Mouse (Mus musculus) thymus, postnatal 36 days (tissue): ENCODE data around the gene Igsf8.

Experiments used
- DNase-seq, 2 experiments: peaks; one replicate each; pipeline ENCODE4 v3.0.0; 2022; ENCODE audit warnings: mixed read lengths in 2 of 2

The Igsf8 gene

DNA sequence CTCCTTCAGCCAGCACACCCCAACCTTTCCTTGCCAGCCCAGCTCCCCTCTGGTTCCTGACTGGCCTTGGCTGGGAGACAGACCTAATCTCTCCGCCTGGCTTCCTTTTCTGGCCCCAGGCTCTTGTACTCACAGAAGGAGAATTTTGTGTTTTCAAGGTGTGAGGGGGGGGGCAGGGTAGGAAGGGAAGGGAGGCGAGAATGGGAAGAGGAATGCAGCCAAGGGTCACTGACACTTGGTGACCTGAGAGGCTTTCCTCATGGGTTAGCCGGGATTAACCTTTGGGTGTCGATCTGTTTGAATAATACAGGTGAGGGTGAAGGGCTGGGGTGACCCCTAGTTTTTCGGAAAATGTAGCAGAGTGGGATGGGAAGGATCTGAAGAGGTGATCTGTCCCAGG, 12.7 kb downstream of the Igsf8 start:
- no peak for DNase-seq

GRCm38 (mm10) chr1:172274547-172274946, 13.1 kb downstream of the Igsf8 start:
- DNase-seq: no peak

GRCm38 (mm10) chr1:172277172-172277571, 15.7 kb downstream of the Igsf8 start:
- DNase-seq: peak in 1 of 2 experiments; percentile 17

GRCm38 (mm10) chr1:172278328-172278727, 16.9 kb downstream of the Igsf8 start:
- DNase-seq: no peak

DNA sequence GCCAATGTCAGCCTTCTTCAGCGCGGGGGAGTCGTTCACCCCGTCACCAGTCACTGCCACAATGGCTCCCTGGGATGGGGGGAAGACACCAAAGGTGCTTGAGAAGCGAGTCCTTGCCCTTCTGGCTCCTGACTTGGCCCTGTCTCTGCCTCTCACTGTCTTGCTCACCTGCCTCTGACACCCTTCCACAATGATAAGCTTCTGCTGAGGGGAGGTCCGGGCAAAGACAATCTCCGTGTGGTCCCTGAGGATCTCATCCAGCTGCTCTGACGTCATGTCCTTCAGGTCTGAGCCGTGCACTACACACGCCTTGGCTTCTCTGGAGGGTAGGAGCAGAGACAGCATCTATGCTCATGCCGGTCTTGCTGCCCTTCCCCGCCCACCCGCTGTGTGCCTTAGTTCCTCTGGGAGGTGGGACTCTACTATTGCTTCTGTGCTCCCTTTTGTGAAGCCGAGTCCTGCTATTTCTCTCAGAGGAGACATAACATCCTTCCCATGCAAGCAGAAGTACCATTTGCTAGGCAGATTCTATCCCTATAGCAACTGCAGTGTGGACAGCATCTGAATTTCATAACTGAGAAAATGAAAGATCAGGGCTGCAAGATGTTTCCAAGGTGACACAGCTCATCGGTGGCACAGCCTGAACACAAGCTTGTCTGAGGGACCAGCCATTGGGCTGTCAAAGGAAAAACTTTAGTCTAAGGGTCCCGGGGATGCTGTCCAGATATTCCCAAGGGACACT, 18.5 kb downstream of the Igsf8 start:
- no peak for DNase-seq

GRCm38 (mm10) chr1:172281522-172282254, 20.2 kb downstream of the Igsf8 start:
- DNase-seq: no peak

DNA sequence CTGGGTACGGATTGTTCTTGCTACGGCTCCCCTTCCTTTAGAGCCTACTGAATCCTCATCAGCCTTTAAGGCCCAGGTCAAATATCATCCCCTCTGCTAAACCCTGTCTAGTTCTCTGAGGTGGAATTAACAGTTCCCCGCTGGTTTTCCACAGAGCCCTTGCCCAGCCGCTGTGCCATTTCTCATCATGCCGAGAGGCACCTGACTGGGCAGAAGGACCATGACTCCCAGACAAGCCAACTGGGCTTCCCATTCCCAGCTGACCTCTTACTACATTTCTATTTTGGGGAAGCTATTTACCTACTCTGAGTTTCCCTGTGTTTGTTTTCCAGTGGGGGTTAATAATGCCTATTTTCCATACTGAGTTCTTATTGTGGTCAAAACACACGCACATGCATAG, 21.6 kb downstream of the Igsf8 start:
- no peak for DNase-seq

- no peak for DNase-seq
Observed at GRCm38 (mm10) chr1:172284221-172284620, 22.8 kb downstream of the Igsf8 start.

DNA sequence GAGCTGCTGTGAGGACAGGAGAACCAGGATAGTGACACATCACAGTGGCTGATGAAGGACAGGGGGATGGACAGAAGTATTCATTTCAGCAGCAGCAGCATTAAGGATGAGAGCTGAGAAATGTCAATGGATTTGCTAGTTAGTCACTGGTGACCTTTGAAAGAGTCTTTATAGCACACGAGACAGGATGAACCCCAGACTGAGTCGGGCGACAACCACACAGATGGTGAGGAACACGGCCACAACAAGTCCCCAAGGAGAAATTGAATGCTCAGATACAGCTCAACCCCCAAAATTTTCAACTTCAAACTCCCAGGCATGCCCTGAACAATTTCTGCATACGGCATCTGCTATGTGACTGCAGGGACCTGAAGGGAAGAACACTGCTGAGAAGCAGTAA, 25.3 kb downstream of the Igsf8 start:
- no peak for DNase-seq

GRCm38 (mm10) chr1:172288900-172289616, 27.6 kb downstream of the Igsf8 start:
- no peak for DNase-seq

DNA sequence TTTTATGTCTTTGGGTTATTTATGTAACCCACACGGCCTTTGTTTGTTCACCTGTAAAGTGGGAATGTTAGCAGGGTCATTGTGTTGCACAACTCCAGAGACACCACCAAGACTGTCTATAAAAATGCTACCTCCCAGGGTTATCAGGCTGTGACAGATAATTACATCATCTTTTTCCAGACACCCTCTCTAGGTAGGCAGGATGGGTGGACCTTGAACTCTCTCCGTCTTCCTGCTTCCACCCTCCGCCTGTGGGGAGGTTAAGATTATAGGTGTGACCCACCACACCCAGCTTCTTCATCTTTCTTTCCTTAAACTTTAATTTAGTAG, 28.1 kb downstream of the Igsf8 start:
- DNase-seq: no peak

DNA sequence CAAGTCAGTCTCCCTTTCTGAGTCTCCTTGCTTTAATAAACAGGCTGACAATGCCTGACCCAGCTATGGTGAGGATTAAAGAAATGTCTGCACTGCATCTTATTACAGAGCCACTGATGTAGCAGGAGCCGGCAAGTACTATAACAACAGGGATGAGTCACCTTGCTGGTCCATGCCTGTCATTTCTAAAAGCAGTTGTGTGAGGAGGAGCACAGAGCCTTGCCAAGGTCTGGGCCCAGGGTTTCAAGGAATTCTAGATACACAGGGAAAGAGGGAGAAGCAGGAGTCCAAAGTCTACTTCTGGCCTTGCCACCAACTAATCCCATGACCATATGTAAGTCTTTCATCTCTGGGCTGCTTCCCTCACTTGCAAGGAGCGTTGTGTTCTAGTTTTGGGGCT, 31.4 kb downstream of the Igsf8 start:
- DNase-seq: no peak

GRCm38 (mm10) chr1:172293449-172293848, 32.0 kb downstream of the Igsf8 start:
- no peak for DNase-seq

GRCm38 (mm10) chr1:172295751-172296197, 34.3 kb downstream of the Igsf8 start:
- no peak for DNase-seq

- DNase-seq: no peak
Observed at GRCm38 (mm10) chr1:172296816-172297510, 35.5 kb downstream of the Igsf8 start.

GRCm38 (mm10) chr1:172297611-172298537, 36.4 kb downstream of the Igsf8 start, which contains the start of gene Atp1a2:
TSS of gene Atp1a2 (minus strand) at chr1:172298064.
- no peak for DNase-seq

GRCm38 (mm10) chr1:172299528-172299927, 38.1 kb downstream of the Igsf8 start:
- DNase-seq: no peak

- DNase-seq: no peak
Observed at GRCm38 (mm10) chr1:172300247-172300646, 38.8 kb downstream of the Igsf8 start.

GRCm38 (mm10) chr1:172301180-172301579, 39.7 kb downstream of the Igsf8 start:
- DNase-seq: no peak

- no peak for DNase-seq
Observed at GRCm38 (mm10) chr1:172302311-172302710, 40.9 kb downstream of the Igsf8 start.

DNA sequence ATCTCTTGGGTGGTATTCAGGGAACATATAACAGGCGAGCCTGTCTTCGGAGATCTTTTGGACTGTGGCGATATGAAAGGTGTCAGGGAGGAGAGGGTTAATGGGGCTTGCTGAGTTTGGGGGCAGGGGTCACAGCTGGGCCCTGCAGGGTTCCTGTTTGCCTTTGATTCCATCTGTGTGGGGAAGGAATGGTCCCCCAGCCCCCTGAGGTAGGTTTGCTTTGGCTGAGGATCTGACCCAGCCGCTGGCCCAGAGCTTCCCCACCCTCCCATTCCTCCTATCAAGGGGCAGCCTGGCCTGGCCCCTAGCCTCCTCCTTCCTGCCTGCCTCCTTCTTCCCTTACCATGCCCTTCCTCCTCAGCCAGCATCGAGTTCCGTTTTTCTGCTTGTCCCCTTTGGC, 41.4 kb downstream of the Igsf8 start:
- no peak for DNase-seq

DNA sequence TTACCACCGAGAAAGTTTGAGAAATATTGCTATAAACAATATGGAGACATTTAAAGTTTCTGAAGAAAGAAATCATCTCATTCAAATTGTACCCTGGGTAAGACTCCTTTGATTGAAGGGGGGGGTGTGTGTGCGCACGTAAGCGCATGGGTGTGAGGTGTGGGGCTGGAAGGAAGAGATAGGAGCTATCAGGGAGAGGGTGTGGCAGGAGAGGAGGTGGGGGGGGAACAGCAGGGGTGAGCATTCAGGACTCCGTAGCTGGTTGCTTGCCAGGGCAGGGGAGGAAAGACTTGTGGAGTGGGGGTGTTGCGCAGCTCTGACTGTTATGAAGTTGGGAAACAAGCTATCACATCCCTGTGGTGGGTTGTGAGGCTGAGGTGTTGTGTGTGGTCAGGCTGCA, 43.0 kb downstream of the Igsf8 start:
- DNase-seq: no peak
